Mouse (Mus musculus): ENCODE results near the gene Olfr994.

DNA sequence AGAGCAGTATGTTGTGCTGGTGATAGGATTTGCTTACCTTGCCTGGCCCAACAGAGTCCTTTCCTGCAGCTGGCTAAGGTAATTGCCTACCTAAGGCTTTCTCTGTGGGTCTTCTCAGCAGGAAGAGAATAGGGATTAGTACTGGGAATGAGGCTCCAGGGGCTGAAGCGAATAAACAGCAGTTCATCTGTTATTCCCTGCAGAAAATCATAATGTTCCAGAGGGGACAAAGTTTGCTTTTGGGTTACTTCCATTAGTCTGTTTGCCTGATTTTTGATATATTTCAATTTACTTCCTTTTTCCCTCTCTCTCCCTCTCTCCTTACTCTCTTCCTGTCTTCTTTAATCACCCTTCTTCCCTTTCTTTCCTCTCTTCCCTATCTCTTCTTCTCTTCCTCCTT is 7.3 kb upstream of the Olfr994 start, which contains the start of gene Olfr995:
- no peak for TF ChIP-seq POLR2A (IDR thresholded peaks at IDR 0.05; ENCODE audit: insufficient read depth, low read depth, low read length)
- TF ChIP-seq CTCF (IDR thresholded peaks at IDR 0.05): no peak

All from heart, adult 2 months (tissue).